Mouse (Mus musculus): Measurements from ENCODE around the gene Adamts20. TPM values are rescaled to one million over a fixed set of nuclear protein-coding genes. Genes with fewer than 3 reads are reported as not detected.

The Adamts20 gene
- polyA plus RNA-seq, 1 experiment from 2014 or later: 0.64 TPM

DNA sequence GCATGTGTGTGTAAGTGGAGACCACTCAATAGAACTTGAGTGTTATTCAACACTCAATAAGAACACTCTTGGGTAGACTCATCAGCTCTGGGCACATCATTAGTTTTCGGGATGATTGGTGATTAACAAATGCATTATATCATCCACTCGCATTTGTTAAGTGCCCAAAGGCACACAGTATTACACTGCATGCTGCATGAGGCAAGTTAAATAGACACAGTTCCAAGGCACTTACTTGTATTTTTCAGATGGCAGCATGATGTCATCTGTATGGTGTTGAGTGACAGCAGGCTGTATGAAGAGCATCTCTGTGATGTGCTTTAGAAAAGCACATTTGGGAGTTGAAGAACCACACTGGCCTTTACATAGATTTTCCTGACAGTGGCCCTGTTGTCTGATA lies 17.3 kb upstream of the Adamts20 start:
- 83% methylated on average over 2 of the region's 2 CpGs for WGBS
- ATAC-seq (ENCODE audit: low FRiP score, low TSS enrichment): no peak

DNA sequence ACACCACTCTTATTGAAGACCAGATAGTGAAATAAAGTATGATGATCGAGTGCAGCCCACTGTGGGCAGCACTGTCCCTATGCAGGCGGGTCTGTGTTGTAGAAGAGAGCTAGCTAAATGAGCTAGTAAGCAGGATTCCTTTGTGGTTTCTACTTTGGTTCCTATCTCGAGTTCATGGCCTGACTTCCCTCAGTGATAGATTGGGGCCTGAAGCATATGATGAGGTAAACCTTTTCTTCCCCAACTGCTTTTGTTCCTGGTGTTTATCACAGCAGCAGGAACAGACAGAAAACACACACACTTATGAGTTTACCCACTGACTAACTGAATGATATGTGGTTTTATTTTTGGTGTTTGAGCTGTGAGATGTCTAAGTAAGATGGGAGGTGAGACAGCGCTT lies 15.6 kb upstream of the Adamts20 start:
- Histone ChIP-seq H3K9ac (ENCODE audit: low read length) (no peak overlapping the region), H3K4me2 (replicated peaks; ENCODE audit: low read depth) (no peak overlapping the region), H3K4me1 (replicated peaks; ENCODE audit: control insufficient read depth, insufficient read depth) (no peaks in the 10 kb centered on the region), H3K27me3 (ENCODE audit: control insufficient read depth, insufficient read depth, low read length) (no peaks in the 10 kb centered on the region), H3K4me3 (ENCODE audit: low read depth, low read length) (no peak overlapping the region), H3K27ac (replicated peaks) (no peak overlapping the region), H3K36me3 (ENCODE audit: control insufficient read depth, insufficient read depth, low read length) (no peaks in the 10 kb centered on the region), H3K9me3 (ENCODE audit: control insufficient read depth, low read length) (no peaks in the 10 kb centered on the region)
- TF ChIP-seq CTCF (IDR thresholded peaks at IDR 0.05; ENCODE audit: low read depth) (no peak), EP300 (optimal IDR thresholded peaks at IDR 0.05) (no peak)
- ATAC-seq (ENCODE audit: low FRiP score, low TSS enrichment) (no peak), DNase-seq (ENCODE audit: low spot score) (no peak)
- 82% methylated on average over 4 of the region's 4 CpGs for WGBS

More for the DNA sequence above, 17.3 kb upstream of the Adamts20 start:
- Histone ChIP-seq H3K36me3 (ENCODE audit: control insufficient read depth, insufficient read depth, low read length) (no peaks in the 10 kb centered on the region), H3K4me1 (replicated peaks; ENCODE audit: control insufficient read depth, insufficient read depth) (no peaks in the 10 kb centered on the region), H3K9me3 (ENCODE audit: control insufficient read depth, low read length) (no peaks in the 10 kb centered on the region), H3K9ac (ENCODE audit: low read length) (no peak overlapping the region), H3K27ac (replicated peaks) (no peak overlapping the region), H3K27me3 (ENCODE audit: control insufficient read depth, insufficient read depth, low read length) (no peaks in the 10 kb centered on the region), H3K4me2 (replicated peaks; ENCODE audit: low read depth) (no peak overlapping the region), H3K4me3 (ENCODE audit: low read depth, low read length) (no peak overlapping the region)
- TF ChIP-seq EP300 (optimal IDR thresholded peaks at IDR 0.05): no peak
- no peak for TF ChIP-seq CTCF (IDR thresholded peaks at IDR 0.05; ENCODE audit: low read depth)
- DNase-seq (ENCODE audit: low spot score): no peak

GRCm38 (mm10) chr15:94480248-94480647 lies 15.0 kb upstream of the Adamts20 start:
- Histone ChIP-seq H3K4me1 (replicated peaks; ENCODE audit: control insufficient read depth, insufficient read depth) (no peaks in the 10 kb centered on the region), H3K27ac (replicated peaks) (no peak overlapping the region)
- TF ChIP-seq EP300 (optimal IDR thresholded peaks at IDR 0.05): no peak
- no peak for TF ChIP-seq CTCF (IDR thresholded peaks at IDR 0.05; ENCODE audit: low read depth)

GRCm38 (mm10) chr15:94479513-94480136 lies 14.4 kb upstream of the Adamts20 start:
- WGBS: 91% methylated on average over 3 of the region's 3 CpGs
- no peaks in the 10 kb centered on the region for H3K36me3 ChIP-seq (ENCODE audit: control insufficient read depth, insufficient read depth, low read length)
- no peak overlapping the region for H3K9ac ChIP-seq (ENCODE audit: low read length)
- ATAC-seq (ENCODE audit: low FRiP score, low TSS enrichment): no peak
- no peaks in the 10 kb centered on the region for H3K27me3 ChIP-seq (ENCODE audit: control insufficient read depth, insufficient read depth, low read length)
- H3K9me3 ChIP-seq (ENCODE audit: control insufficient read depth, low read length): no peaks in the 10 kb centered on the region
- H3K4me2 ChIP-seq (replicated peaks; ENCODE audit: low read depth): no peak overlapping the region
- no peak for DNase-seq (ENCODE audit: low spot score)
- TF ChIP-seq CTCF (IDR thresholded peaks at IDR 0.05; ENCODE audit: low read depth): no peak
- no peak for TF ChIP-seq EP300 (optimal IDR thresholded peaks at IDR 0.05)
- H3K4me3 ChIP-seq (ENCODE audit: low read depth, low read length): no peak overlapping the region
- H3K4me1 ChIP-seq (replicated peaks; ENCODE audit: control insufficient read depth, insufficient read depth): no peaks in the 10 kb centered on the region
- no peak overlapping the region for H3K27ac ChIP-seq (replicated peaks)

More at GRCm38 (mm10) chr15:94480248-94480647, 15.0 kb upstream of the Adamts20 start:
- WGBS: 73% methylated on average over 5 of the region's 5 CpGs
- DNase-seq (ENCODE audit: low spot score) (no peak), ATAC-seq (ENCODE audit: low FRiP score, low TSS enrichment) (no peak)
- Histone ChIP-seq H3K4me2 (replicated peaks; ENCODE audit: low read depth) (no peak overlapping the region), H3K4me3 (ENCODE audit: low read depth, low read length) (no peak overlapping the region), H3K9me3 (ENCODE audit: control insufficient read depth, low read length) (no peaks in the 10 kb centered on the region), H3K9ac (ENCODE audit: low read length) (no peak overlapping the region), H3K27me3 (ENCODE audit: control insufficient read depth, insufficient read depth, low read length) (no peaks in the 10 kb centered on the region), H3K36me3 (ENCODE audit: control insufficient read depth, insufficient read depth, low read length) (no peaks in the 10 kb centered on the region)

DNA sequence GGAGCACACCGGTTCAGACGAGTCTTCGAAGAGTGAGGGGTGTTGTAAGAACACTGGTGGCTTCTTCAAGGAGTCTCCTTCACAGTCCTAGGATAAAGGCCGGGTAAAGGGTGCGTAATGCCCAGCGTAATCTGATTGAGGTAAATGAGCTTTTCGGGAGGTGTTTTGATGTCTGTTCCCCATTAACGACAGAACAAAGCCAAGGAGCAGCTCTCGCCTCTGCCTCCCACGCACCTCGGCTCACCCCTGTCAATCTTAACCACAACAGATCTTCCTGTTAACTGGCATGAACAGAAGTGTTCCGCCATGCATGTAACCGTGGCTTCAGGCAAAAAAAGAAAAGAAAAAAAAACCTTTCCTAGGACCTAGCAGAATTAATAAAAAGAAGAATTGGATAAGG lies 13.5 kb upstream of the Adamts20 start:
- Histone ChIP-seq H3K9me3 (ENCODE audit: control insufficient read depth, low read length) (no peaks in the 10 kb centered on the region), H3K4me1 (replicated peaks; ENCODE audit: control insufficient read depth, insufficient read depth) (no peaks in the 10 kb centered on the region), H3K4me2 (replicated peaks; ENCODE audit: low read depth) (no peak overlapping the region), H3K27ac (replicated peaks) (no peak overlapping the region), H3K36me3 (ENCODE audit: control insufficient read depth, insufficient read depth, low read length) (no peaks in the 10 kb centered on the region), H3K9ac (ENCODE audit: low read length) (no peak overlapping the region), H3K4me3 (ENCODE audit: low read depth, low read length) (no peak overlapping the region), H3K27me3 (ENCODE audit: control insufficient read depth, insufficient read depth, low read length) (no peaks in the 10 kb centered on the region)
- DNase-seq (ENCODE audit: low spot score) (no peak), ATAC-seq (ENCODE audit: low FRiP score, low TSS enrichment) (no peak)
- 57% methylated on average over 13 of the region's 13 CpGs for WGBS
- TF ChIP-seq EP300 (optimal IDR thresholded peaks at IDR 0.05) (no peak), CTCF (IDR thresholded peaks at IDR 0.05; ENCODE audit: low read depth) (no peak)

- 73% methylated on average over 7 of the region's 7 CpGs for WGBS
- ATAC-seq (ENCODE audit: low FRiP score, low TSS enrichment) (no peak), DNase-seq (ENCODE audit: low spot score) (no peak)
- H3K9ac ChIP-seq (ENCODE audit: low read length): no peak overlapping the region
- H3K9me3 ChIP-seq (ENCODE audit: control insufficient read depth, low read length): no peaks in the 10 kb centered on the region
- no peaks in the 10 kb centered on the region for H3K4me1 ChIP-seq (replicated peaks; ENCODE audit: control insufficient read depth, insufficient read depth)
- H3K27ac ChIP-seq (replicated peaks): no peak overlapping the region
- no peak for TF ChIP-seq CTCF (IDR thresholded peaks at IDR 0.05; ENCODE audit: low read depth)
- TF ChIP-seq EP300 (optimal IDR thresholded peaks at IDR 0.05): no peak
- H3K4me2 ChIP-seq (replicated peaks; ENCODE audit: low read depth): no peak overlapping the region
- H3K4me3 ChIP-seq (ENCODE audit: low read depth, low read length): no peak overlapping the region
- H3K27me3 ChIP-seq (ENCODE audit: control insufficient read depth, insufficient read depth, low read length): no peaks in the 10 kb centered on the region
- H3K36me3 ChIP-seq (ENCODE audit: control insufficient read depth, insufficient read depth, low read length): no peaks in the 10 kb centered on the region
Measured at GRCm38 (mm10) chr15:94477287-94477686, 12.1 kb upstream of the Adamts20 start.

Measured in stomach, postnatal 0 days (tissue).